Mouse (Mus musculus): ENCODE measurements around the gene Csrp1.

Csrp1 gene

GRCm38 (mm10) chr1:135734225-135734937, 14.5 kb downstream of the Csrp1 start:
- peak; percentile 55 for DNase-seq

- DNase-seq, result peak; percentile 34
Observed at GRCm38 (mm10) chr1:135735460-135735859, 15.6 kb downstream of the Csrp1 start.

- no peak for DNase-seq
Observed at GRCm38 (mm10) chr1:135744987-135745386, 25.1 kb downstream of the Csrp1 start.

GRCm38 (mm10) chr1:135746248-135746647, 26.4 kb downstream of the Csrp1 start:
- DNase-seq, result no peak

GRCm38 (mm10) chr1:135752737-135753348, 33.0 kb downstream of the Csrp1 start:
- peak; percentile 95 for DNase-seq

GRCm38 (mm10) chr1:135755287-135755686, 35.4 kb downstream of the Csrp1 start:
- DNase-seq, result no peak

GRCm38 (mm10) chr1:135755913-135756312, 36.1 kb downstream of the Csrp1 start:
- DNase-seq, result no peak

- no peak for DNase-seq
Observed at GRCm38 (mm10) chr1:135757287-135757686, 37.4 kb downstream of the Csrp1 start.

GRCm38 (mm10) chr1:135759685-135760084, 39.8 kb downstream of the Csrp1 start:
- no peak for DNase-seq

GRCm38 (mm10) chr1:135760216-135760615, 40.4 kb downstream of the Csrp1 start:
- DNase-seq, result no peak

- no peak for DNase-seq
Observed at GRCm38 (mm10) chr1:135761728-135762127, 41.9 kb downstream of the Csrp1 start.

GRCm38 (mm10) chr1:135763503-135764205, 43.8 kb downstream of the Csrp1 start:
- DNase-seq, result no peak

GRCm38 (mm10) chr1:135764206-135764528, 44.3 kb downstream of the Csrp1 start:
- DNase-seq, result no peak

GRCm38 (mm10) chr1:135765645-135766591, 46.1 kb downstream of the Csrp1 start, which contains the start of gene Phlda3:
TSS of gene Phlda3 (plus strand) at chr1:135766119.
- DNase-seq, result peak; percentile 84

- no peak for DNase-seq
Observed at GRCm38 (mm10) chr1:135766592-135767306, 46.9 kb downstream of the Csrp1 start.

GRCm38 (mm10) chr1:135767324-135767890, 47.5 kb downstream of the Csrp1 start:
- DNase-seq, result no peak

GRCm38 (mm10) chr1:135768400-135768799, 48.5 kb downstream of the Csrp1 start:
- DNase-seq, result no peak

GRCm38 (mm10) chr1:135770237-135770636, 50.4 kb downstream of the Csrp1 start:
- DNase-seq, result no peak

GRCm38 (mm10) chr1:135770896-135771572, 51.2 kb downstream of the Csrp1 start:
- DNase-seq, result no peak

GRCm38 (mm10) chr1:135771573-135771970, 51.7 kb downstream of the Csrp1 start:
- DNase-seq, result no peak

GRCm38 (mm10) chr1:135776596-135776995, 56.7 kb downstream of the Csrp1 start:
- no peak for DNase-seq
